Mouse (Mus musculus): ENCODE results near the gene Fam3a.

- TF ChIP-seq GATA1 (IDR thresholded peaks at IDR 0.05; ENCODE audit: low read length) (no peak), TAL1 (IDR thresholded peaks at IDR 0.05; ENCODE audit: low read length) (no peak)
Observed at GRCm38 (mm10) chrX:74400136-74400535, 7.1 kb upstream of the Fam3a start.
